Mouse (Mus musculus) hindbrain, embryonic 11.5 days (tissue): ENCODE data around the gene Aida. TPM values are rescaled to one million over a fixed set of nuclear protein-coding genes. Genes with fewer than 3 reads are reported as not detected.
A peak's percentile ranks its signal among the peaks of the same experiment; 100 is the strongest.
"Not testable (repeated sequence)": the region's sequence is repeated elsewhere in the genome, so short reads cannot be mapped to it uniquely, and the experiment has no call there.

Source experiments
- ATAC-seq: fragments of 200-750 bp; cut with Nextera tagmentation; 2 replicates; pipeline ENCODE4 v1.8.0; 2017; ENCODE audit warnings: mild to moderate bottlenecking, moderate TSS enrichment, moderate library complexity; ENCODE audit not compliant: low FRiP score
- DNase-seq: peaks from one replicate; pipeline ENCODE4 v3.0.0-alpha.2; 2015; ENCODE audit warnings: low spot score
- H3K27ac ChIP-seq: fragments of 300-500 bp; sonication (generic); 2 replicates; pipeline ENCODE4 v1.5.1; 2014; ENCODE audit warnings: mild to moderate bottlenecking, low read depth, low read length
- H3K27me3 ChIP-seq: fragments of 300-500 bp; sonication (generic); 2 replicates; pipeline ENCODE4 v1.6.1; 2014; ENCODE audit warnings: mild to moderate bottlenecking, low read length, moderate library complexity, mixed read lengths; ENCODE audit not compliant: control insufficient read depth, insufficient read depth
- H3K36me3 ChIP-seq: fragments of 300-500 bp; sonication (generic); 2 replicates; pipeline ENCODE4 v1.6.1; 2014; ENCODE audit warnings: mild to moderate bottlenecking, low read length, moderate library complexity, mixed read lengths; ENCODE audit not compliant: control insufficient read depth, insufficient read depth
- H3K4me1 ChIP-seq: fragments of 300-500 bp; sonication (generic); replicated peaks from 2 replicates; pipeline ENCODE4 v1.6.1; 2014; ENCODE audit warnings: low read length, mixed read lengths; ENCODE audit not compliant: control insufficient read depth, insufficient read depth
- H3K4me2 ChIP-seq: fragments of 300-500 bp; sonication (generic); replicated peaks from 2 replicates; pipeline ENCODE4 v1.6.1; 2014; ENCODE audit warnings: mild to moderate bottlenecking, low read depth, low read length
- H3K4me3 ChIP-seq: fragments of 300-500 bp; sonication (generic); 2 replicates; pipeline ENCODE4 v1.5.1; 2014; ENCODE audit warnings: low read depth, low read length
- H3K9ac ChIP-seq: fragments of 300-500 bp; sonication (generic); 2 replicates; pipeline ENCODE4 v1.6.1; 2014; ENCODE audit warnings: low read depth, low read length
- H3K9me3 ChIP-seq: fragments of 300-500 bp; sonication (generic); 2 replicates; pipeline ENCODE4 v1.6.1; 2016; ENCODE audit warnings: low read length; ENCODE audit not compliant: control insufficient read depth
- WGBS: fragments of 180-500 bp; shearing (Covaris S2); extraction: QIAGEN DNeasy Blood & Tissue Kit; methylation state at CpG from one replicate; pipeline ENCODE4 v1.1.7; 2014; 5-methylcytosine and 5-hydroxymethylcytosine counted together
- polyA plus RNA-seq: library from polyadenylated mRNA; unstranded; fragments of >200 nt; fragmentation: Nextera tagmentation; extraction: Ambion mirVana; gene quantifications from 2 replicates; pipeline ENCODE4 v1.2.1, GENCODE M21; 2014

Aida gene
- polyA plus RNA-seq, 1 experiment from 2014 or later = 40.9 TPM

DNA sequence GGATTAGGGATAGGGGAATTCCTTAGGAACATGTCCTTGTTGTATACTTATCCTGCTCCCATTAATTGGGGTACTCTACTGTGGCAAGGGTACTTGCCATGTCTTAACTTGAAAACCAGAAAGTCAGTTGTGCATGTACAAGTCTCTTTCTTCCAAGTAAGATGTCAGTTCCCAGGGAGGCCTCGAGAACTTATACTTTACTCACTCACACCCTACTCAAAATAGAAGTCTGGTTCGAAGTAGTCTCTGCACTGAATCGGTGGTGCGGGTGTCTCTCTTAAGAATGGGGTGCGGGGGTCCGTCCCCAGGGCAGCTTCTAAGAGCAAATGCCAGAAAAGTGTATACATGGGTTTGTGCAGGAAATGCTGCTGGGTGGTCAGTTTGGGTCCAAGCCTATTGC is 2.8 kb downstream of the Aida start:
- DNase-seq (peak; percentile 96), ATAC-seq (no peak)
- WGBS = 89% methylated on average over 6 of the region's 6 CpGs
- Histone ChIP-seq H3K27ac (no peak overlapping the region), H3K4me2 (no peak overlapping the region), H3K36me3 (no peaks in the 10 kb centered on the region), H3K9ac (no peak overlapping the region), H3K4me1 (no peaks in the 10 kb centered on the region), H3K27me3 (no peaks in the 10 kb centered on the region), H3K4me3 (no peak overlapping the region), H3K9me3 (no peaks in the 10 kb centered on the region)

DNA sequence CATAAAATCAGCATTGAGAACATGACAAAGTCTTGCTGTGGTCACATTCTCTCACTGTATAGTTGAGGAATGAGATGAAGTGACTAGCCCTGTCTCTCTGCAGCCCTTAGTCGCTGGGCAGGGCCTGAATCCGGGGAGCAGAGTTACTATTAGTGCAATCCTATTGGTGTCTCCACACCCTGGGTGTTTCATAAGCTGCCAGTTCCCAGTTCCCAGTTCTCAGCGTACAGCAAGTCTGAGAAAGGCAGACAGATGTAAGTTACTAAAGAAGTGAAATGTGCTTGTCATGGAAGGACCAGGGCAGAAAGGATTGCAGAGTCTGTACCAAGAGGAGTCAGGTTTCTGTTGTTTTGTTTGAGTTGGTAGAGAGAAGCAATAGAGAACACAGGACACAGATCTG is 11.2 kb downstream of the Aida start:
- H3K9me3 ChIP-seq = no peaks in the 10 kb centered on the region
- WGBS = 82% methylated on average over 3 of the region's 3 CpGs
- no peaks in the 10 kb centered on the region for H3K27me3 ChIP-seq
- H3K4me2 ChIP-seq = no peak overlapping the region
- no peak overlapping the region for H3K27ac ChIP-seq
- no peak overlapping the region for H3K4me3 ChIP-seq
- DNase-seq (no peak), ATAC-seq (no peak)
- no peak overlapping the region for H3K9ac ChIP-seq
- no peaks in the 10 kb centered on the region for H3K4me1 ChIP-seq
- no peaks in the 10 kb centered on the region for H3K36me3 ChIP-seq

DNA sequence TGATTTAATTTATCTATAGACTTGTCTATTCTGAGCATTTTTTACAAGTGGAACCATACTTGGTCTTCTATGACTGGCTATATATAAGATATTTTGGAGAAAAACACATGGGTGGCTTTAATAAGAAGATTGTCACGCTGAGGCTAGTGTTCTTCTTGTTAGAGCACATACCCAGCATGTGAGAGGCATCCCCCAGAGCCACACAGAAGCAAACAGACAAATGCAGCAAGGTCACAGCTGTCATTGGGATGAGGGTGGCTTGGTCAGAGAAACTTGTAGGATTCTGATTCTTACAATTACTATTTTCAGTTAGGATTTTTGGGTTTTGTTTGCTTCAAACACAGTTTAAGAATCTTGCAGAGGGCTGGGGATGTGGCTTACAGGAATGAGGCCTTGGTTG is 12.1 kb downstream of the Aida start:
- no peaks in the 10 kb centered on the region for H3K4me1 ChIP-seq
- no peaks in the 10 kb centered on the region for H3K36me3 ChIP-seq
- DNase-seq (no peak), ATAC-seq (no peak)
- H3K27ac ChIP-seq = no peak overlapping the region
- WGBS = 86% methylated on average over 1 of the region's 1 CpGs
- H3K9ac ChIP-seq = no peak overlapping the region
- H3K4me2 ChIP-seq = no peak overlapping the region
- no peaks in the 10 kb centered on the region for H3K27me3 ChIP-seq
- no peak overlapping the region for H3K4me3 ChIP-seq
- H3K9me3 ChIP-seq = no peaks in the 10 kb centered on the region

DNA sequence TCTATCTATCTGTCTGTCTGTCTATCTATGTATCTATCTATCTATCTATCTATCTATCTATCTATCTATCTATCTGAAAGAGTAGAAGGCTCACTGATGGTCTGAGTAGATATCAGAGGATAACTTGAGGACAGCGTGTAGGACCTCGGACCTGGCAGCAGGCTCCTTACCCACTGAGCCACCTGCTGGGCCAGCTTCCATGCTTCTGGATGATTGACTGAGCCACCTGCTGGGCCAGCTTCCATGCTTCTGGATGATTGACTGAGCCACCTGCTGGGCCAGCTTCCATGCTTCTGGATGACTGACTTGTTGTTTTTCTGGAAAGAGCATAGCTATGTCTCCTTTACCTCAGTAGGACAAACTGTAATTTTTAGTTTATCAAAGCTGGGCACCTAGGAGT is 13.2 kb downstream of the Aida start:
- H3K9ac ChIP-seq, DNase-seq, H3K9me3 ChIP-seq, H3K36me3 ChIP-seq, H3K4me2 ChIP-seq, ATAC-seq, H3K27ac ChIP-seq, H3K4me3 ChIP-seq, H3K27me3 ChIP-seq, H3K4me1 ChIP-seq: not testable (repeated sequence)
- WGBS = 47% methylated on average over 2 of the region's 2 CpGs

DNA sequence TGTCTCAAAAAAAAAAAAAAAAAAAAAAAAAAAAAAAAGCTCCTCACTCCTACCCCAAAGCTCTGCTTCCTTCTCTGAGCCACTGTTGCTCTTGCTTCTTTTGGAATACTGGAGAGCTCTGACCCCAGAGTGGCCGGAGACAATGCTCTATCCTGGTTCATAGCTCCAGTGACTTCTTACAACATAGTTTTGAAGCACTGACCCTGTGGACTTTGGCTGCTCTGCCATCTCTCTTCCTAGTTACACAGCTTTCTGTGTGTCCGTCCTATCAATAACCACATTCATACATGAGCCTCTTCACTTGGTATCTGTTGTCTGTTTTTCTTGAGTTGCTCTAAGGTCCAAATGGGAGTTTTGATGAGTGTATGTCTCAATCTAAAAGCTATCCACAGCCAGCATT is 15.7 kb downstream of the Aida start:
- 95% methylated on average over 2 of the region's 2 CpGs for WGBS
- no peak for ATAC-seq
- H3K27me3 ChIP-seq = no peaks in the 10 kb centered on the region
- no peak overlapping the region for H3K9ac ChIP-seq
- H3K4me3 ChIP-seq = no peak overlapping the region
- no peak for DNase-seq
- no peaks in the 10 kb centered on the region for H3K9me3 ChIP-seq
- H3K36me3 ChIP-seq = no peaks in the 10 kb centered on the region
- no peak overlapping the region for H3K27ac ChIP-seq
- H3K4me1 ChIP-seq = no peaks in the 10 kb centered on the region
- H3K4me2 ChIP-seq = no peak overlapping the region

DNA sequence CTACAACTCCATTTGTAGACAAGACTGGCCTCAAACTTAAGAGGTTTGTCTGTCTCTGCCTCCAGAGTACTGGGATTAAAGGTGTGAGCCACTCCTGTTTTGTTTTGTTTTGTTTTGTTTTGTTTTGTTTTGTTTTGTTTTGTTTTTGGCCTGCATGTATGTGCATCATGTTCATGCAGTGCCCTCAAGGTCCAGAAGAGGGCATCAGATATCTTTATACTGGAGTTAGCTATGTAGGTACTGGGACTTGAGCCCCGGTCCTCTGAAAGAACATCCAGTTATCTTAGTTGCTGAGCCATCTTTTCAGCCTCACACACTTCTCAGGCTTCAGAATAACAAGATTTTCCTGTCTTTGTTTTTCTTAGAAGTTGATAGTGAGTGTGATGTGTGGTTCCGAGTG is 19.4 kb downstream of the Aida start:
- 91% methylated on average over 2 of the region's 2 CpGs for WGBS
- H3K4me3 ChIP-seq = no peak overlapping the region
- no peak for DNase-seq
- H3K36me3 ChIP-seq = no peaks in the 10 kb centered on the region
- no peak overlapping the region for H3K4me2 ChIP-seq
- no peak for ATAC-seq
- H3K9ac ChIP-seq = no peak overlapping the region
- no peaks in the 10 kb centered on the region for H3K4me1 ChIP-seq
- H3K9me3 ChIP-seq = no peaks in the 10 kb centered on the region
- no peaks in the 10 kb centered on the region for H3K27me3 ChIP-seq
- H3K27ac ChIP-seq = no peak overlapping the region

DNA sequence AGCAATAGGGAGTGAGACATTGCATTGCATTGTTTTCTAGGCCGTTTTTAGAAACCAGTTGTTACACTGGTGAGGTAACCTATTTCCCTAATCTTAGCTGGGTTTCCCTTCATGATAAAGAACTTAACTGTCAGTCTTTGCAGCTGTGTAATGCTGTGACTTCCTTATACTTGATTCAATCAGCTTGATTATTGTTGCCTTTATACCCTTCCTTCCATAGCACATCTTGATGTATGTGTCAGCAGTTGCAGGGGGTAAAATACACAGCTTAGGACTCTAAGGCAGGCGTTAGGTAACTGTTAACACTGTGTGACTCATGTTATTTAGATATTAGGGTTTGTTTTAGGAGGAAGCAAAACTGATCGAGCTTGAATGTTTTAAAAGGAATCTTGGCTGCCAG is 24.3 kb downstream of the Aida start:
- Histone ChIP-seq H3K9ac (no peak overlapping the region), H3K4me3 (no peak overlapping the region), H3K27ac (no peak overlapping the region), H3K4me2 (no peak overlapping the region), H3K4me1 (no peaks in the 10 kb centered on the region), H3K36me3 (peaks cover 6% of the 10 kb centered on the region), H3K27me3 (no peaks in the 10 kb centered on the region), H3K9me3 (no peaks in the 10 kb centered on the region)
- WGBS = 82% methylated on average over 3 of the region's 3 CpGs
- no peak for ATAC-seq
- DNase-seq = no peak

DNA sequence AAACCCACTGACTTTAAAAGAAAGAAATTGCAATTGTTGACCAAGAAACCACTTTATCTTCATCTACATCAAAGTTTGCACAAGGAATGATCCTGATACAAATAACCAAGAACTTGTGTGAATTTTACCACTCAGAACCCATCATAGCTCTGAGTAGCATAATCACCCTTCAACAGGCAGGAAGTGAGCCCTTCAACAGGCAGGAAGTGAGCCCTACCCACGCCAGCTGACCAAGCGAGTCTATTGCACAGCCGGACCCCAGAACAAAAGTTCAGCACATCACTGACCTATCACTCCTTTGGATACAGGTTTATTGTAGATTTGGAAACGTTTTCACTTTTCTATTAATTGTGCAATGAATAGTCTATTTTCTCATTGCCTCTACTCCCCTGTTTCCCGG is 26.1 kb downstream of the Aida start:
- not testable (repeated sequence) for H3K4me2 ChIP-seq, H3K9me3 ChIP-seq, ATAC-seq, H3K9ac ChIP-seq, DNase-seq, H3K27me3 ChIP-seq, H3K4me1 ChIP-seq, H3K4me3 ChIP-seq, H3K36me3 ChIP-seq, H3K27ac ChIP-seq
- WGBS = 89% methylated on average over 5 of the region's 5 CpGs

DNA sequence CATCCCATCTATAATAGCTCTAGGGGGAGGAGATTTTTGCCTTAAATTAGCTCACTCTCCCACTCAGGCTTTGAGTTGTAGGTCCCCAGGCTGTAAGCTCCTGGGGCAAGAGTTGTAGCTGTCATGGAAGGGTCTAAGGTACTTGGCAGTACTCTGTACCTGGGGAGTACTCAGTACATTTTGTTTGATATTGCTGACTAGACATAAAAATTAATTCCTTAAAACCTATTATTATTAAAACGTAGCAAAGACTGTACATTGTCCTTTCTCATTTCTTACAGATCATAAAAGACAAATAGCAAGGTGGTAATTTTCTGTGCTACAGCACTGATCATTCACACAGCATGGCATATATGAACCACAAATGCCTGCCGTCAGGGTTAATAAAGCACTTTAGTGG is 27.5 kb downstream of the Aida start:
- peaks cover 10% of the 10 kb centered on the region for H3K36me3 ChIP-seq
- no peak overlapping the region for H3K4me2 ChIP-seq
- no peaks in the 10 kb centered on the region for H3K9me3 ChIP-seq
- DNase-seq = no peak
- H3K27ac ChIP-seq = no peak overlapping the region
- WGBS = 95% methylated on average over 2 of the region's 2 CpGs
- no peaks in the 10 kb centered on the region for H3K4me1 ChIP-seq
- no peaks in the 10 kb centered on the region for H3K27me3 ChIP-seq
- no peak overlapping the region for H3K4me3 ChIP-seq
- no peak for ATAC-seq
- no peak overlapping the region for H3K9ac ChIP-seq
